Mouse (Mus musculus) gastrocnemius, adult 2 months (tissue): ENCODE measurements around the gene Plekha1. TPM values are rescaled to one million over a fixed set of nuclear protein-coding genes. Genes with fewer than 3 reads are reported as not detected.
A peak's percentile ranks its signal among the peaks of the same experiment; 100 is the strongest.

ENCODE experiments used
- DNase-seq: peaks from one replicate; pipeline ENCODE4 v3.0.0; 2022
- H3K27ac ChIP-seq: fragments of 200-600 bp; 2 replicates; pipeline ENCODE4 v1.8.1; 2022; ENCODE audit warnings: mild to moderate bottlenecking
- H3K4me3 ChIP-seq: fragments of 200-600 bp; 2 replicates; pipeline ENCODE4 v1.8.1; 2022; ENCODE audit warnings: mild to moderate bottlenecking, moderate library complexity
- CTCF ChIP-seq: fragments of 200-600 bp; IDR thresholded peaks from 2 replicates; pipeline ENCODE4 v1.8.1; 2022; ENCODE audit warnings: antibody characterized with exemption, mild to moderate bottlenecking, moderate library complexity
- intact Hi-C: fragments of 180-260 bp; cut with DNase I; formaldehyde crosslinking; loops from one replicate; pipeline ENCODE4 v1.15.1; 2025
- microRNA-seq: library from miRNA; unstranded; fragments of <30 nt; microRNA quantifications from one replicate; pipeline ENCODE4 v1.2.0, GENCODE M21; 2021
- total RNA-seq, 2 experiments: library from RNA; stranded (reverse); gene quantifications; 2 replicates each; pipeline ENCODE4 v1.2.3; 2021

The Plekha1 gene
- total RNA-seq, 2 experiments from 2014 or later, result 23.4 to 28.2 TPM

DNA sequence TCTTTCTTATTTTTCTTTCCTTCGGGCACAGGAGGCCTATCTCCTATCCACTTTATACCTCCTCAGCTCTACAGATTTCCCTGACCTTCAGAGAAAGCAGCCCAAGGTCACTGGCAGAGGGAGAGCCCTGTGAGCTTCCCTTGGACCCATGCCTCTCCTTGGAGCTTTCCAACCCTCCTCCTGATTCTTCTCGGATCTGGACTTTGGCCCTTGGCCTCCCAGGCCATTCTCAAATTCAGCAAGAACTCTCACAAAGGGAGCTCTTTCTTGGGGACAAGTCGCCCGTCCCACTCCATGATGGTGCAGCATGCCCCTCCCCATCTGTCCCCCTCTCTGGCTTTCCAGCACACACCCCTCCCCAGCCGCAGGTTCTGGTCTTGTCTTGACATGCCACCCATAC is 85.4 kb downstream of the Plekha1 start:
- H3K4me3 ChIP-seq, result no peak overlapping the region
- intact Hi-C loops, result no loop called here
- TF ChIP-seq CTCF, result no peak
- H3K27ac ChIP-seq, result 0 out of 2 replicates have a peak overlapping the region, but pooled peaks have one; percentile 24
- DNase-seq, result no peak

DNA sequence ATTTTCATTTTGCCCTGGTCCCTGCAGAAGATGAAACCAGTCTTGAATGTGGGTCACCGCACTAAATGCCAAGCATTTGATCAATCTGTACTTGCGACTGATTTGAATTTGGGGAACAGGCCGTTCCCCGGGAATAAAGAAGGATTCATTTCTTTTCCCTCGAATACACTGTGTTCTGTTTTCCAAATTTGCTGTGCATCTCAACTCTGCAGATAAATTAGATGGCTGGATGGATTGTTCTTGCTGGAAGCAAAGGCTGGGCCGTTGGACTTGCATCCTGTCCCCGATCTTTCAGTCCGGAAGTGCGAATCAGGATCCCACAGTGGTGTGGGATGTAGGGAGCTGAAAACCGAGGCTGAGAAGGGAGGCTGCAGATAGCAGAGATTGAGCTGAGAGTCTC is 87.8 kb downstream of the Plekha1 start:
- no peak overlapping the region for H3K4me3 ChIP-seq
- intact Hi-C loops, result no loop called here
- DNase-seq, result no peak
- H3K27ac ChIP-seq, result peak overlapping the region; percentile 20
- TF ChIP-seq CTCF, result no peak

DNA sequence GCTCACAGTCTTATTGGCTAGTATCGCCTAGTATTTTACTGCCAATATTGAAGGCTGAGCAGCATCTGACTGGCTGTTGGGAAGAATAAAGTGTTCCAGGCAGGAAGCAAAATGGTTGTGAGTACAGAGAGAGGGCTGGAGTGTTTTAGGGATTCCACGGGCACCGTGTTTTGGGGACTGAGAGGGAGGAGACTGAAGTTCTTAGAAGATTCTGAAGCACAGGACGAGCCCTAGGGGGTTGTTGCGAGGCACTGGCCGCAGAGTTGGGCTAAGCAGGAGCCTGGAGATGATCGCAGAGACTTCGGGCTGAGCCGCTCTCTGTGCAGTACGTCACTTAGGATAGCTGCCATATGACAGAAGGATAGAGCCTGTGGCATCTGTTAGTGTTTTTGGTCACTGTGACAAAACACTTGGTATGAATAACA is 88.6 kb downstream of the Plekha1 start:
- Histone ChIP-seq H3K4me3 (no peak overlapping the region), H3K27ac (0 out of 2 replicates have a peak overlapping the region, but pooled peaks have one; percentile 20)
- intact Hi-C loops, result no loop called here
- no peak for TF ChIP-seq CTCF
- DNase-seq, result no peak

DNA sequence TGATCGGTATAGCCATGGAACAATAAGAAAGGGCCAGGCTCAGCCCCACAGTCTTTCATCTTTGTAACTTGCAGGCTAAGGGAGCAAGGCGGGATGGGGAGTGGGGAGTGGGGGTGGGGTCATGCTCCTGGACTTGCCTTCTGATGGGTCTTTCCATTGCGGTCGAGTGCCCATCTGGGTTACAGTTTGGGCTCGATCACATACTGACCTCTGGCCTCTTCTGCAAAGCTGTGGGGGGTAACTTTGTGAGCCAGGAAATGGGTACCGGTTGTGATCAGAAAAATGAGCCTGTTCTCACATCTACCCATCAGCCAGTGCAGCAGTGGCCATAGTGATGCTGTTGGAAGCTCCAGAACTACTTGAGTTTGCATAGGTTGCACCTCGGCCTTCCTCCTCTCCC is 93.0 kb downstream of the Plekha1 start:
- intact Hi-C loops, result no loop called here
- no peak overlapping the region for H3K27ac ChIP-seq
- DNase-seq, result no peak
- no peak overlapping the region for H3K4me3 ChIP-seq
- no peak for TF ChIP-seq CTCF

DNA sequence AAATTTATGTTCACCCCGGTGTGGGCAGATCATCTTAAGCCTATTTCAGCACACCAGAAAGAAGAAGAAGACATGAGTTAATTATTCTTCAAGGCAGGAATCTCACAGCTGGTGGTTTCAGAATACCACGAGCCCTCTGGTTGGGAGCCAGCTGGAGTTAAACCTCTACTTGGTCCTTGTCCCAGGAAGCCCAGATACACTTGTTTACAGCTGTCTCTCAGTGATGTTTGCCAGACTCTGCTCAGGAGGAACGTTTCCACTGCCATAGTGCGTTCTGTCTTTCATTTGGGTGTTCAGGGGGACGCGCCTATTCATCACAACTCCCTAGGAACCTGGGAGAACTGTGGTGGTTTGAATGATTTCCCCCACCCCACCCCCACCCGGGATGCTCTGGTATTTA is 94.3 kb downstream of the Plekha1 start:
- H3K27ac ChIP-seq, result peak overlapping the region; percentile 71
- H3K4me3 ChIP-seq, result peak overlapping the region; percentile 38
- DNase-seq, result peak; percentile 92
- intact Hi-C loops, result no loop called here
- no peak for TF ChIP-seq CTCF

DNA sequence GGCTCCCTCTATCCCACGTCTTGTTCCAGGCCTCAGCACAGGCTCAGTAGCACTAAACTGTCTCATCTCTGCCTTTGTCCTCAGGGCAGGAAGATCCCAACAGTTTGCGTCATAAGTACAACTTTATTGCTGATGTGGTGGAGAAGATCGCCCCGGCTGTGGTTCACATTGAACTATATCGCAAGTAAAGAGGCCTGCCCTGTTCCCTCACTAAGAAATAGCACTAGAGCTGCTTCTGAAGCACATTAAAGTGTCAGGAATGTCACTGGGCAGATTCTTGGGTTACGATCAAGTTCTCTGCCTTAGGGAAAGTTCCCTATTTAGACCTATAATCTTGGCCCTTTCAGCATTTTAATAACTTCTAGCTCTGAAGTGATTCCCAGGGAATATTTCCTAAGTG is 95.9 kb downstream of the Plekha1 start:
- Histone ChIP-seq H3K27ac (peak overlapping the region; percentile 71; the same call in 1 of the 2 replicates), H3K4me3 (no peak overlapping the region)
- DNase-seq, result no peak
- intact Hi-C loops, result no loop called here
- no peak for TF ChIP-seq CTCF

Small RNAs within 50 kb of the gene (microRNA-seq; reads per million reads assigned to microRNA genes)
- not detected for gene Mir7061

Other genes with a start within 250 kb of the Plekha1 start
- not detected for gene Btbd16, start 91.7 kb upstream of the Plekha1 start, total RNA-seq
- 10 to 100 TPM; 23.9 to 32.6 TPM for gene Htra1, start 70.4 kb downstream of the Plekha1 start, total RNA-seq
- not detected for gene Dmbt1, start 166.3 kb downstream of the Plekha1 start, total RNA-seq